Mouse (Mus musculus) T-helper 17 cell (primary cell): Measurements from ENCODE around the gene Mad2l1.

Source experiments
- in situ Hi-C, 2 experiments: fragments of 300-600 bp; cut with MboI, MseI; formaldehyde crosslinking; loops; 1 replicate in 1 of 2; 2 replicates in 1 of 2; pipeline ENCODE4 v1.15.1; 2025; ENCODE audit warnings: high pct_unique_total_duplicates in 2 of 2

Mad2l1 gene

DNA sequence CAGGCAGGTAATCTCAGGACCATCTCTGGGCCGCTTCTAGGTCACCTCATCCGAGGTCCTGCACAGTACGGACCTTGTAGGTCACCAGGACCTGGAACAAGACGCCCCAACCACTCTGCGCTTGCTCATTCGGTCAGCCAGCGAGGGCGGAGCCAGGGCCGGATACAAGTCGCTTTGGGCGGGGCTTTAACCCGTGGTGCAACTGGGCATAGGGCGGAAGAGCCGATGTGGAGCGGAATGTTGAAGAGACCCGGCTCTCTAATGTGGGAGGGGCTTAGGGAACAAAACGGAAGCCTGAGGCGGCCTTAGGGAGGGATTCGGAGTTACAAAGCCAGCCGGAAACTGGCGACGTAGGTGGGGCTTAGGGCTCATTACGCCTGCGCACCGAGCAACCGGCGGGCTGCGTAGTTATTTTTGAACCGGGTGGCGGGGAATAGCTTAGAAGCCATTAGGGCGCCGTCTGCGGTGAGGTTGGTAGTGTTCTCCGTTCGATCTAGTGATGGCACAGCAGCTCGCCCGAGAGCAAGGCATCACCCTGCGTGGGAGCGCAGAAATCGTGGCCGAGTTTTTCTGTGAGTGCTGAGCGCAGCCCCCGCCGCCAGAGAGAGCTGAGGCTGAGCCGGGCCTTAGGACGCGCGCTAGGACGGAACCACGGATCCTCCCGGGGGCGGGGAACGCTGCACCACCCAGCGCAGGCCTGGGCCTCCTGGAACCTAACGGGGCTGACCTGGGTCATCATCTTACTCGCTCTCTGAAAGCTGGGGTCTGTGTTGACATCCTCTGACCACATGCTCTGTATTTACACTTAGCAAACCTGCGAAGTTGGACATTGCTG, at the start of gene Mad2l1:
Gene Mad2l1, plus strand, starts transcription at position 363 of the 835 bp plus-strand sequence.
- in situ Hi-C loops = loop anchor here (5.0 to 25.0 kb wide), 3 partner anchors 627 to 1398 kb away; partner anchors contain the start of gene Hpgds (in 2 of the 2)

DNA sequence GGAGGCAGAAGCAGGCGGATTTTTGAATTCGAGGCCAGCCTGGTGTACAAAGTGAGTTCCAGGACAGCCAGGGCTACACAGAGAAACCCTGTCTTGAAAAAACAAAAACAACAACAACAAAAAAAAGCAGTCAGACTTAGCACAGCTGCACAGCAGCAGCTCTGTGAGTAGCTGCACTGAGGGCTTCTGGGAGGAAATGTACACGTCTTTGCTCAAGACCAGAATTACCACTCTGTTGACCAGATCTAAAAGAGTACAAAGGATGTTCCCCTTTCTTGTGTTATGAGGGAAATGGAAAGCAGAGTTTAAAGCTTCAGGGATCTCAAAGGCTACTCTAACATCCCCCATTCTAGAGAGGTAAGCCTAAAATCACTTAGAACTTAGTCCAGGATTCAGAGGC, 41.5 kb upstream of the Mad2l1 start:
- in situ Hi-C loops = no loop called here

DNA sequence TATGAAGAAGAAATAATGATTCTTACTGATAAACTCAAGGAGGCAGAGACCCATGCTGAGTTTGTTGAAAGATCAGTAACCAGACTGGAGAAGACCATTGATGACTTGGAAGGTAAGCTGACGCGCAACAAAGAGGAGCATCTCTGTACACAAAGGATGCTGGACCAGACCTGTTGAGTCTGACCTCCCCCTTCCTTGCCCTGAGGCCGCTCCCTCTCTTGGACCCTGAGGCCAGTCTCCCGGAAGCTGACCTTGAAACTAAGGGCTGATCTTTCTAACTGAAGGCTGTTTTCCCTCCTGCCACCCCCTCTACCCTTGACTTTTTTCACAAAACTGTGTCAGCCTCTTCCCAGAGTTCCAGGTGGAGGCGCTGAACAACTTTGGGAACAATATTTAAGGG, 18.8 kb upstream of the Mad2l1 start:
- in situ Hi-C loops = loop anchor here in 1 of 2 experiments (10.0 kb wide), 1 partner anchor 852 kb away; no protein-coding TSS in a partner anchor

DNA sequence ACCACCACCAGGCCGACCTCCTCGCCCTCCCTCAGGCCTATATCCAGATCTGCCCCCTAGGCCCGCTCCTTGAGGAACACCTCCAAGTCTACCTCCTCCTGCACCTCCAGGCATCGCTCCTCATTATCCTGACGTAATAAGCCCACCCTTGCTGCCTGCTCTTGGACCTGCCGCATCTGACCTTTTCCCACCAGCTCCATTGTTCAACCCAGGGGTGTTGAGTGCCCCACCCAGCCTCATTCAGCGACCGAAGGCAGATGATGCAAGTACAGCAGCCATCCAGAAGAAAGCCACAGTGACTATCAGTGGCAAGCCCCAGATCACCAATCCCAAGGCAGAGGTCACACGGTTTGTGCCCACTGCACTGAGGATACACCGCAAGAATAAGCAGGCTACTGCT, 6.8 kb upstream of the Mad2l1 start:
- in situ Hi-C loops = loop anchor here (25.0 kb wide), 2 partner anchors 634 to 1391 kb away; partner anchors contain the start of gene Hpgds (in 2 of the 2)

DNA sequence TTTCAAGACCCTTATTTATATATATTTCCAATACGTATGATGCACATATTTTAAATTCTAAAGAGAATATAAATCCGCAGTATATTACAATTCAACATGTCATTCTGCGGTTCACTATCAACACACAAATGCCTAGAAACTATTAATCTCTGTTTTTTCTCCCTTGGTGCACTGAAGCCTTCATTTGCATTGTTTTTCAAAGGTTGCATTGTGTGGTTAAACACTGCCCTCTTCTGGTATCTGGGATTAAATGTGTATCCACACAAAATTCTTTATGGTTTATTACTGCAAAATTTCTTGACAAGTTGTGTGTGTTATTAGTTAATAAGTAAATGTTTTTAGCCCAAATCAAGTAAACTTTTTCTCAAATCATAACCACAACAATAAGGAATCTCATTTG, 1.9 kb upstream of the Mad2l1 start:
- in situ Hi-C loops = loop anchor here (25.0 kb wide), 2 partner anchors 629 to 1396 kb away; partner anchors contain the start of gene Hpgds (in 2 of the 2)

DNA sequence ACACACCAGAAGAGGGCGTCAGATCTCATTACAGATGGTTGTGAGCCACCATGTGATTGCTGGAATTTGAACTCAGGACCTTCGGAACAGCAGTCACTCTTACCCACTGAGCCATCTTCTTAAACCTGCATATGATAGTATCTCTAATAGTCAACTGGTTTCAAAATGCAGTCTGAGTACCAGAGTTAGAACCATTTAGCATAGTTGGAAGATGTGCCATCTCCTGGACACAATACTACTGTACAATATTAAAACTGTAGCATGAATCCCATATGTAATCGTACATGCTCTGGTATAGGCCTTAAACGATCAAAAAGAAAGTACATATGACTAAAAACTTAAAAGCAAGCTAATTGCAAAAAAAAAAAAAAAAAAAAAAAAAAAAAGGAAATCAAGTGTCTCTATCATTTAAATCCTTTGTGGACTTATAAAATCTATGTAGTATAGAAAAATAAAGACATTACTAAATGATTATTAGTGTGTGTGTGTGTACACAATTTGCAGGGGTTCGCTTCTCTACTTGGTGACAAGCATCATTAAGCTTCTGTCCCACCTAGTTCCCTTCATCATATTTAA, 736 bp upstream of the Mad2l1 start:
- in situ Hi-C loops = loop anchor here (25.0 kb wide), 2 partner anchors 628 to 1397 kb away; partner anchors contain the start of gene Hpgds (in 2 of the 2)

DNA sequence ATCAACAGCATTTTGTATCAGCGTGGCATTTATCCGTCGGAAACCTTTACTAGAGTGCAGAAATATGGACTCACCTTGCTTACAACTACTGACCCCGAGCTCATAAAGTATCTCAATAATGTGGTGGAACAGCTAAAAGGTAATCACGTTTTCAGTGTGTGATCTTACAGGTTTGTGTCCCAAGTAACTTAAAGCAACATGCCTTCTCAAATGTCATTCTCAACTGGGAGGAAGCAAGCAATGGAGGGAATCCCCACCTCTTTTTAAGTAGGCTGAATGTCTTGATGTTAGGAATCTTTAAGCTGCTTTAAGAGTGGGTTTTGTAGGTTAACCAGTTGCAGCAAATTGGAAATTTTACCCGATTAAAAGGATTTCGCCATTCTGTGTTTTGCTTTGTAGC, 776 bp downstream of the Mad2l1 start:
- in situ Hi-C loops = loop anchor here (5.0 to 25.0 kb wide), 3 partner anchors 626 to 1399 kb away; partner anchors contain the start of gene Hpgds (in 2 of the 2)

DNA sequence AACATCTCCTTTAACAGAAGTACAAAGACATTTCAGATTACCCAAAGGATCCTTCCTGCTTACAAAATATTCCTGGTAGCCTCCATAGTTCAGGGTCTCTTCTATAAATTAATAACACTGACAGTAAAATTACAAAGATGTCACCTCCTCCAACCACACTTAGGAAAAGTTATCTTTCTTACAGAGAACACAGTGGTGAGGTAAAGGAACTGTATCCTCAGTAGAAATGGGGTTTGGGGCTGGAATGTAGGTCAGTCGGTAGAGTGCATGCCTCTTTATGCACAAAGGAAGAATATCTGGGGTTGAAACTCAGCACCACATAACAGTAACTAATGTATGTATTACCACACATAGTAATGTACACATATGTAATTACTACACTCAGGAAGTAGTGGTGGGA, 24.8 kb downstream of the Mad2l1 start, which contains the start of gene Vmn1r32:
Gene Vmn1r32, minus strand, starts transcription at position 101 of the 400 bp plus-strand sequence.
- in situ Hi-C loops = no loop called here

DNA sequence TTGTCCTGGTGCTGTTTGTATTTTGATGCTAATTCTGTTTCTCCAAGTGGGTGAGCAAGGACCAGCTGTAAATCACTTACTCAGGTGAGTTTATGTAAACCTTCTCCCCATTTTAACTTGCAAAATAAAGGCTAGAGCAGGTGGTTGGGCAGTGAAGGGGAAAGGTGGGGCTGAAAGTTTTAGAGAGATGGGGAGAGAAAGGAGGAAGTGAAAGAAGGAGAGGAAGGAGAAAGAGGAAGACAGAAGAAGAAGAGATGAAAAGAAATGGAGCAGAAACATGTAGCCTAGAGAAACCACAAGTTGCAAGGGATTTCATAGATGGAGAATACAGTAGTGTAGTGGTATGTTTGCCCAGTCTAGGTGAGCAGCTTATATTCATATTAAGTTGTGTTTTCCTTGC, 60.6 kb downstream of the Mad2l1 start:
- in situ Hi-C loops = no loop called here
